Mouse (Mus musculus): Measurements from ENCODE around the gene Rab2b. TPM values are rescaled to one million over a fixed set of nuclear protein-coding genes. Genes with fewer than 3 reads are reported as not detected.

Rab2b gene
- polyA plus RNA-seq, 1 experiment from 2014 or later = 13.7 TPM

GRCm38 (mm10) chr14:52257484-52258213 lies 21.7 kb downstream of the Rab2b start, which contains the start of gene Chd8:
Gene Chd8, minus strand, starts transcription at chr14:52257780.
- Histone ChIP-seq H3K4me1 (replicated peaks) (peaks cover 9% of the 10 kb centered on the region; the same call in 1 of the 2 replicates), H3K36me3 (no peaks in the 10 kb centered on the region), H3K4me2 (replicated peaks) (peak within 1 kb of the TSS; percentile 68), H3K27ac (peak within 1 kb of the TSS; percentile 94), H3K27me3 (replicated peaks) (no peaks in the 10 kb centered on the region), H3K4me3 (replicated peaks) (peak within 1 kb of the TSS; percentile 91), H3K9me3 (no peaks in the 10 kb centered on the region), H3K9ac (peak within 1 kb of the TSS; percentile 90)
- WGBS = under 1% methylated on average over 54 of the region's 54 CpGs
- ATAC-seq = peak; percentile 100

GRCm38 (mm10) chr14:52256311-52257175 lies 22.8 kb downstream of the Rab2b start:
- no peak for ATAC-seq

GRCm38 (mm10) chr14:52246129-52246528 lies 33.2 kb downstream of the Rab2b start:
- ATAC-seq = no peak
- Histone ChIP-seq H3K9me3 (no peaks in the 10 kb centered on the region), H3K27me3 (replicated peaks) (no peaks in the 10 kb centered on the region), H3K27ac (no peak overlapping the region), H3K4me3 (replicated peaks) (no peak overlapping the region), H3K4me2 (replicated peaks) (no peak overlapping the region), H3K36me3 (no peaks in the 10 kb centered on the region), H3K4me1 (replicated peaks) (peaks cover 8% of the 10 kb centered on the region; the same call in 1 of the 2 replicates), H3K9ac (no peak overlapping the region)
- WGBS = 75% methylated on average over 4 of the region's 4 CpGs

More at GRCm38 (mm10) chr14:52256311-52257175, 22.8 kb downstream of the Rab2b start:
- Histone ChIP-seq H3K4me3 (replicated peaks) (peak overlapping the region; percentile 91), H3K27ac (peak overlapping the region; percentile 94), H3K4me2 (replicated peaks) (peak overlapping the region; percentile 68), H3K9me3 (no peaks in the 10 kb centered on the region), H3K27me3 (replicated peaks) (no peaks in the 10 kb centered on the region), H3K9ac (peak overlapping the region; percentile 90), H3K4me1 (replicated peaks) (peaks cover 9% of the 10 kb centered on the region; the same call in 1 of the 2 replicates), H3K36me3 (no peaks in the 10 kb centered on the region)
- WGBS = 5% methylated on average over 18 of the region's 18 CpGs

GRCm38 (mm10) chr14:52244690-52245042 lies 34.7 kb downstream of the Rab2b start:
- peak; percentile 87; the same call in 1 of the 2 replicates for ATAC-seq

GRCm38 (mm10) chr14:52244041-52244689 lies 35.2 kb downstream of the Rab2b start:
- WGBS = 0% methylated on average over 32 of the region's 32 CpGs
- H3K27me3 ChIP-seq (replicated peaks) = no peaks in the 10 kb centered on the region
- H3K27ac ChIP-seq = peak overlapping the region; percentile 92
- peak overlapping the region; percentile 81 for H3K4me2 ChIP-seq (replicated peaks)
- H3K36me3 ChIP-seq = no peaks in the 10 kb centered on the region
- H3K4me1 ChIP-seq (replicated peaks) = peaks cover 8% of the 10 kb centered on the region; the same call in 1 of the 2 replicates
- no peaks in the 10 kb centered on the region for H3K9me3 ChIP-seq
- peak overlapping the region; percentile 74 for H3K9ac ChIP-seq
- H3K4me3 ChIP-seq (replicated peaks) = peak overlapping the region; percentile 74
- ATAC-seq = peak; percentile 99

More at GRCm38 (mm10) chr14:52244690-52245042, 34.7 kb downstream of the Rab2b start:
- no peaks in the 10 kb centered on the region for H3K36me3 ChIP-seq
- no peaks in the 10 kb centered on the region for H3K9me3 ChIP-seq
- peak overlapping the region; percentile 62 for H3K9ac ChIP-seq
- H3K4me1 ChIP-seq (replicated peaks) = peaks cover 8% of the 10 kb centered on the region; the same call in 1 of the 2 replicates
- no peaks in the 10 kb centered on the region for H3K27me3 ChIP-seq (replicated peaks)
- peak overlapping the region; percentile 74 for H3K4me3 ChIP-seq (replicated peaks)
- peak overlapping the region; percentile 81 for H3K4me2 ChIP-seq (replicated peaks)
- H3K27ac ChIP-seq = peak overlapping the region; percentile 92
- 8% methylated on average over 7 of the region's 7 CpGs for WGBS

GRCm38 (mm10) chr14:52236216-52236615 lies 43.1 kb downstream of the Rab2b start:
- Histone ChIP-seq H3K27ac (no peak overlapping the region), H3K9ac (no peak overlapping the region), H3K4me1 (replicated peaks) (no peaks in the 10 kb centered on the region), H3K9me3 (no peaks in the 10 kb centered on the region), H3K27me3 (replicated peaks) (no peaks in the 10 kb centered on the region), H3K36me3 (peaks cover 33% of the 10 kb centered on the region), H3K4me3 (replicated peaks) (no peak overlapping the region), H3K4me2 (replicated peaks) (no peak overlapping the region)
- WGBS = 98% methylated on average over 1 of the region's 1 CpGs
- ATAC-seq = no peak

GRCm38 (mm10) chr14:52235165-52235564 lies 44.2 kb downstream of the Rab2b start:
- no peaks in the 10 kb centered on the region for H3K27me3 ChIP-seq (replicated peaks)
- no peak overlapping the region for H3K4me2 ChIP-seq (replicated peaks)
- H3K36me3 ChIP-seq = peaks cover 42% of the 10 kb centered on the region
- no peaks in the 10 kb centered on the region for H3K4me1 ChIP-seq (replicated peaks)
- no peak overlapping the region for H3K4me3 ChIP-seq (replicated peaks)
- 92% methylated on average over 7 of the region's 7 CpGs for WGBS
- H3K9ac ChIP-seq = no peak overlapping the region
- no peak overlapping the region for H3K27ac ChIP-seq
- no peaks in the 10 kb centered on the region for H3K9me3 ChIP-seq
- ATAC-seq = no peak

- 80% methylated on average over 6 of the region's 6 CpGs for WGBS
- H3K4me2 ChIP-seq (replicated peaks) = no peak overlapping the region
- no peak for ATAC-seq
- peaks cover 50% of the 10 kb centered on the region for H3K36me3 ChIP-seq
- no peaks in the 10 kb centered on the region for H3K4me1 ChIP-seq (replicated peaks)
- H3K4me3 ChIP-seq (replicated peaks) = no peak overlapping the region
- no peak overlapping the region for H3K27ac ChIP-seq
- no peaks in the 10 kb centered on the region for H3K9me3 ChIP-seq
- H3K9ac ChIP-seq = no peak overlapping the region
- no peaks in the 10 kb centered on the region for H3K27me3 ChIP-seq (replicated peaks)
Observed at GRCm38 (mm10) chr14:52232249-52232648, 47.1 kb downstream of the Rab2b start.

- Histone ChIP-seq H3K9ac (no peak overlapping the region), H3K4me1 (replicated peaks) (no peaks in the 10 kb centered on the region), H3K27ac (no peak overlapping the region), H3K36me3 (peaks cover 33% of the 10 kb centered on the region), H3K4me3 (replicated peaks) (no peak overlapping the region), H3K4me2 (replicated peaks) (no peak overlapping the region), H3K9me3 (no peaks in the 10 kb centered on the region), H3K27me3 (replicated peaks) (no peaks in the 10 kb centered on the region)
- WGBS = 87% methylated on average over 2 of the region's 2 CpGs
- ATAC-seq = no peak
Observed at GRCm38 (mm10) chr14:52225972-52226371, 53.4 kb downstream of the Rab2b start.

- ATAC-seq = no peak
- Histone ChIP-seq H3K4me3 (replicated peaks) (no peak overlapping the region), H3K9me3 (no peaks in the 10 kb centered on the region), H3K9ac (no peak overlapping the region), H3K4me2 (replicated peaks) (no peak overlapping the region), H3K4me1 (replicated peaks) (no peaks in the 10 kb centered on the region), H3K27ac (no peak overlapping the region), H3K27me3 (replicated peaks) (no peaks in the 10 kb centered on the region), H3K36me3 (peaks cover 59% of the 10 kb centered on the region)
- WGBS = 84% methylated on average over 5 of the region's 5 CpGs
Observed at GRCm38 (mm10) chr14:52217261-52217660, 62.1 kb downstream of the Rab2b start.

Measured in intestine, embryonic 15.5 days (tissue).